ENCODE assay signal across 21 mouse cellular contexts in the genomic region with DNA sequence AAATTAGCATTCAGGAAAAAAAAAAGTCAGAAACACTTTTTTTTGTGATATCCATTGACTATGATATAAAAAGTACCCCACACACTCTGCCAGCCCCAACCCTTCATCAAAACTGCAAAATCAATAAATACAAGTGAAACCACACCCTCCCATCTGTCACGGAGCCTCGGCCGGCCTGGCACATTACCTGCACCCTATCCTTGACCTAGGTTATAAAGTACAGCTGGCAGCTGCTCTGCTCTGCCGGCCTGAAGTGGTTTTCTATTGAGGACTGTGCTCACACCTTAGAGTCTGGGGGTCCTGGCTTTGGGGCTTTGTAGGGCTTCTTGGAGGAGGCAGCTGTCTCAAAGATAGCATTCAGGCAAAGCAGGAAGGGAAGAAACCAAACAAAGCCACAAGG.
"Had no signal": no experiment of that assay in that cellular context is flagged by ENCODE, and none has a peak within 500 bp of the region (broad histone marks: within the 10 kb centered on the region; RNA-seq: fewer than 3 reads in every experiment).

No protein-coding gene starts in this region.

- H3K4me1 ChIP-seq: midbrain, embryonic 12.5 days; midbrain, embryonic 15.5 days; neural tube, embryonic 12.5 days had no signal

- H3K4me3 ChIP-seq: limb, embryonic 12.5 days; limb, embryonic 15.5 days; midbrain, embryonic 12.5 days; midbrain, embryonic 15.5 days; neural tube, embryonic 12.5 days; neural tube, embryonic 15.5 days had no signal

- H3K9ac ChIP-seq: limb, embryonic 12.5 days; limb, embryonic 15.5 days; liver, embryonic 14.5 days; liver, postnatal 0 days; lung, embryonic 14.5 days; midbrain, embryonic 12.5 days; midbrain, embryonic 15.5 days; neural tube, embryonic 12.5 days; neural tube, embryonic 15.5 days had no signal

- H3K36me3 ChIP-seq: limb, embryonic 12.5 days; limb, embryonic 15.5 days; midbrain, embryonic 12.5 days; midbrain, embryonic 15.5 days; neural tube, embryonic 12.5 days; neural tube, embryonic 15.5 days had no signal

- H3K27me3 ChIP-seq: limb, embryonic 12.5 days; limb, embryonic 15.5 days; midbrain, embryonic 12.5 days; midbrain, embryonic 15.5 days; neural tube, embryonic 12.5 days; neural tube, embryonic 15.5 days had no signal

- ATAC-seq: inflammation-experienced regulatory T-cells, adult 6 months; liver, postnatal 0 days; lung, postnatal 0 days; midbrain, embryonic 15.5 days had no signal

- H3K9me3 ChIP-seq: limb, embryonic 12.5 days; limb, embryonic 15.5 days; midbrain, embryonic 12.5 days; midbrain, embryonic 15.5 days; neural tube, embryonic 12.5 days; neural tube, embryonic 15.5 days had no signal

- H3K4me2 ChIP-seq: limb, embryonic 12.5 days; limb, embryonic 15.5 days; liver, embryonic 11.5 days; lung, embryonic 14.5 days; midbrain, embryonic 12.5 days; midbrain, embryonic 15.5 days; neural tube, embryonic 12.5 days; neural tube, embryonic 15.5 days had no signal

- H3K27ac ChIP-seq: kidney, postnatal 0 days; limb, embryonic 12.5 days; limb, embryonic 15.5 days; liver, embryonic 14.5 days; macrophage; midbrain, embryonic 12.5 days; midbrain, embryonic 15.5 days; neural tube, embryonic 12.5 days; neural tube, embryonic 15.5 days; stomach, postnatal 0 days had no signal

- DNase-seq: left cerebral cortex, postnatal 4 days; liver, postnatal 0 days; lung, embryonic 14.5 days; right cerebral cortex, adult 18-20 months; right cerebral cortex, postnatal 14 days; right cerebral cortex, postnatal 4 days; thymus, adult 2 months; thymus, postnatal 14 days had no signal
